Mouse (Mus musculus) kidney, embryonic 16.5 days (tissue): Measurements from ENCODE around the gene Ppa2. TPM values are rescaled to one million over a fixed set of nuclear protein-coding genes. Genes with fewer than 3 reads are reported as not detected.
A peak's percentile ranks its signal among the peaks of the same experiment; 100 is the strongest.

Experiments used
- ATAC-seq: fragments of 200-750 bp; cut with Nextera tagmentation; 2 replicates; pipeline ENCODE4 v1.8.0; 2017; ENCODE audit warnings: moderate TSS enrichment; ENCODE audit not compliant: low FRiP score, low TSS enrichment
- H3K27ac ChIP-seq: fragments of 300-500 bp; sonication (generic); 2 replicates; pipeline ENCODE4 v1.5.1; 2014; ENCODE audit warnings: low read length
- H3K27me3 ChIP-seq: fragments of 300-500 bp; sonication (generic); 2 replicates; pipeline ENCODE4 v1.6.1; 2014; ENCODE audit warnings: low read length, control low read depth, mixed read lengths; ENCODE audit not compliant: insufficient read depth
- H3K36me3 ChIP-seq: fragments of 300-500 bp; sonication (generic); 2 replicates; pipeline ENCODE4 v1.6.1; 2014; ENCODE audit warnings: low read length, control low read depth, mixed read lengths; ENCODE audit not compliant: insufficient read depth
- H3K4me1 ChIP-seq: fragments of 300-500 bp; sonication (generic); 2 replicates; pipeline ENCODE4 v1.6.1; 2014; ENCODE audit warnings: low read length, control low read depth, mixed read lengths; ENCODE audit not compliant: insufficient read depth
- H3K4me2 ChIP-seq: fragments of 300-500 bp; sonication (generic); replicated peaks from 2 replicates; pipeline ENCODE4 v1.6.1; 2014; ENCODE audit warnings: low read depth, low read length
- H3K4me3 ChIP-seq: fragments of 300-500 bp; sonication (generic); 2 replicates; pipeline ENCODE4 v1.5.1; 2014; ENCODE audit warnings: mild to moderate bottlenecking, low read length
- H3K9ac ChIP-seq: fragments of 300-500 bp; sonication (generic); replicated peaks from 2 replicates; pipeline ENCODE4 v1.6.1; 2014; ENCODE audit warnings: low read length
- H3K9me3 ChIP-seq: fragments of 300-500 bp; sonication (generic); 2 replicates; pipeline ENCODE4 v1.6.1; 2016; ENCODE audit warnings: low read length, control low read depth
- WGBS: fragments of 180-500 bp; shearing (Covaris S2); extraction: QIAGEN DNeasy Blood & Tissue Kit; methylation state at CpG from one replicate; pipeline ENCODE4 v1.1.7; 2014; 5-methylcytosine and 5-hydroxymethylcytosine counted together
- polyA plus RNA-seq: library from polyadenylated mRNA; unstranded; fragments of >200 nt; fragmentation: Nextera tagmentation; extraction: Ambion mirVana; gene quantifications from 2 replicates; pipeline ENCODE4 v1.2.1, GENCODE M21; 2015

Ppa2 gene
- polyA plus RNA-seq, 1 experiment from 2014 or later = 114 TPM

DNA sequence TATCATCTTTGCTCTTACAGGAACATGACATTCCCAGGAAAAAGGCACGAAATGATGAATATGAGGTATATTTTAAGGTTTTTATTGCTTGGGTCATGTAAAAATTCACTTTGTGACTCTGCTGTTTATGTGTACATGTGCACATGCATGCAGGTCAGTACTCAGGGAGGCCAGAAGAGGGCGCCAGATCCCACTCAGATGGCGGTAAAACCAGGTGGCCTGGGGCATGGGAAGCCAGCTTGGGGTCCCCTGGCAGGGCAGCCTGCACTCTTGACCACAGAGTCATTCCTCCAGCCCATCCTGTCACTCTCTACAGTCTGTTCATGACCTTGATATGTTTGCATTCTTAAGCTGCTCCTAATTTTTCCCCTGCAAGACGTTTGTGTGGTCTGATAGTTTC, 12.6 kb downstream of the Ppa2 start:
- 72% methylated on average over 4 of the region's 4 CpGs for WGBS

DNA sequence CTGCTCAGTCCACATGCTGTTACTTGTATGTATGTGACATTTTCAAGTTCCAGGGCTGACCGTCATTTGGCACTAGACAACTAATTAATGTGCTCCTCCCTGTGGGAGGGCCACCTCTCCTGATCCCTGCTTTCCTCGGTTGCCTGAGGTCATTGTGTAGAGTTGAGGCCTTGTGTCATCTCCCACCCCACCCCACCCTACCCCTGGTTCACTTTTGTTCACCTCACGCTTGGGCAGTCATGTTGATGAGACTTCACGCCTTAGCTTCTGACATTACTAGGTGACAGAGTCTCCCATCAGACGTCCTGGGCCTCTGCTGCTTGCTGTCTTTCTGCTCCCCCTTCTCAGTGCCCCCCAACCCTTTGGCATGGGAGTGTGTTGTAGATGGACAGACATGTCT, 15.2 kb downstream of the Ppa2 start:
- no peaks in the 10 kb centered on the region for H3K27me3 ChIP-seq
- peak; percentile 74 for ATAC-seq
- WGBS = 34% methylated on average over 5 of the region's 5 CpGs

More for the DNA sequence above, 12.6 kb downstream of the Ppa2 start:
- H3K27me3 ChIP-seq = no peaks in the 10 kb centered on the region
- no peak overlapping the region for H3K27ac ChIP-seq
- H3K4me1 ChIP-seq = 0 out of 2 replicates have a peak, but pooled peaks cover 3% of the 10 kb centered on the region
- H3K36me3 ChIP-seq = peaks cover 9% of the 10 kb centered on the region; the same call in 1 of the 2 replicates
- no peak overlapping the region for H3K9ac ChIP-seq
- no peak overlapping the region for H3K4me3 ChIP-seq
- ATAC-seq = no peak
- H3K9me3 ChIP-seq = no peaks in the 10 kb centered on the region
- H3K4me2 ChIP-seq = no peak overlapping the region

DNA sequence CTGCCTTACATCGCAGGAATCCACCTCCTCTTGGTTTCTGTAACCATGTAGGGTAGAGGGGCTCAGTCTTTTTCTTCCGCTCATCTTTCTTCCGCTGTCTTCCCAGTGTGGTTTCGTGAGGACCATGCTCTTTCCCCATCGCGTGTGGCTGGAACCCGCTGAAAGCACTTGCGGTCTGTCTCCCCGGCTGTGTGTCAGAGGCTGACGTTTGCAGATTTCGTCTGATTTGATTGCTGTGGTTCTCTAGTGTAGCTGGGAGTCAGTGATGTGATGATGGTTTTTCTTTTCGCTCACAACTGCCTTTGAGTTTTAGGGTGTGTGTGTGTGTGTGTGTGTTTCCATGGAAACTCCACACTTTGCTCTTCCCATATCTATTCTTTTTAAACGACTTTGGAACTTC, 18.6 kb downstream of the Ppa2 start:
- H3K9me3 ChIP-seq = no peaks in the 10 kb centered on the region
- H3K27me3 ChIP-seq = no peaks in the 10 kb centered on the region
- peaks cover 6% of the 10 kb centered on the region; the same call in 1 of the 2 replicates for H3K36me3 ChIP-seq
- H3K27ac ChIP-seq = no peak overlapping the region
- ATAC-seq = no peak
- H3K4me3 ChIP-seq = no peak overlapping the region
- 86% methylated on average over 13 of the region's 13 CpGs for WGBS
- no peak overlapping the region for H3K9ac ChIP-seq
- no peak overlapping the region for H3K4me2 ChIP-seq
- H3K4me1 ChIP-seq = 0 out of 2 replicates have a peak, but pooled peaks cover 3% of the 10 kb centered on the region

More for the DNA sequence above, 15.2 kb downstream of the Ppa2 start:
- H3K4me2 ChIP-seq = no peak overlapping the region
- no peaks in the 10 kb centered on the region for H3K9me3 ChIP-seq
- H3K36me3 ChIP-seq = peaks cover 9% of the 10 kb centered on the region; the same call in 1 of the 2 replicates
- H3K9ac ChIP-seq = no peak overlapping the region
- 0 out of 2 replicates have a peak, but pooled peaks cover 3% of the 10 kb centered on the region for H3K4me1 ChIP-seq
- H3K4me3 ChIP-seq = no peak overlapping the region
- H3K27ac ChIP-seq = no peak overlapping the region

DNA sequence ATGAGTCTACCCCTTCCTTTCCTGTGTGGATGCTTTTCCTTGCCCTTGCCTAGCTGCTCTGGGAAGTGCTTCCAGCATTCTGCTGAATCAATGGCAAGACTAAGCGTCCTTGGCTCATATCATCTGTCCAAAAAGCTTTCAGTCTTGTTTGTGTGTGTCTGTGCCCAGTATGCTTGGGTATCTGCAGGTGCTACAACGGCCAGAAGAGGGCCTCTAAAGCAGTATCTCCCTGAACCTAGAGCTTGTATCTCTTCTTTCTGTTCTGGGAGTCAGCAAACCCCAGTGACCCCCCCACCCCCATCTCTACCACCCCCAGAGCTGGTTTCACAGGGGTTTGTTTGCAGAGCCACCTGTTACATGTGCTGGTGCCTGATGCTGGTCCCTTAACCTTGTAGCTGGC, 19.5 kb downstream of the Ppa2 start:
- Histone ChIP-seq H3K27ac (no peak overlapping the region), H3K27me3 (no peaks in the 10 kb centered on the region), H3K4me1 (0 out of 2 replicates have a peak, but pooled peaks cover 3% of the 10 kb centered on the region), H3K4me2 (no peak overlapping the region), H3K9me3 (no peaks in the 10 kb centered on the region), H3K9ac (no peak overlapping the region), H3K36me3 (peaks cover 6% of the 10 kb centered on the region; the same call in 1 of the 2 replicates), H3K4me3 (no peak overlapping the region)
- no peak for ATAC-seq
- 84% methylated on average over 2 of the region's 2 CpGs for WGBS

DNA sequence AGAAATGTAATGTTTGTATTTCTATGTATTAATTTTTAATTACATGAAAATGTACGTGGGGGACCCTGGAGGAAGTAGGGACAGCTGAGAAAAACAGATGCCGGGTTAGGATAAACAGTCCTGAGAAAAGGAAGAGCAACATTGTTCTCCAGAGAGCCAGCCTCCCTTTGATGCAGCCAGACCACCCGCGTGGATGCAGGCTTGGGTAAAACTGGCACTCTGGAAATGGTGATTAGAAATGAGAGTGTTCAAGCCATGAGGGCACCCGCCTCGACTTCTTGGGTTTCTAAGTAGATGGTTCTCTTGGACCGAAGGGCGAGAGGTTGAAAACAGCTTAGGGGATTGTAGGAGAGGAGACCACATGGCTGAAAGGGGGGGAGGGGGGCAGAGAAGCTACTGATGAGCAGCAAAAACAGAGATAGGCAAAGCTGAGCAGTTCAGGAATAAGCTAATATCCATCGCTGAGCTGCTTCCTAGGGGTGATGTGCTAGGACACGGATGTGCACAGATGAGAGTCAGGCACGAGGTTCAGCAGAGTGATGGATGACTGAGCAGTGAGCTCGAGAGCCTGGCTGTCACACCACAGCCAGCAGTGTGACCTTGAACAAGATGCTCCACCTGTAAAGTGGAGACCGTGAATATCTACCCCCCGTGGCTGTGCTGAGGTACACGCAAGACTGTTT, 21.4 kb downstream of the Ppa2 start:
- H3K9me3 ChIP-seq = no peaks in the 10 kb centered on the region
- no peak overlapping the region for H3K27ac ChIP-seq
- H3K27me3 ChIP-seq = no peaks in the 10 kb centered on the region
- no peak overlapping the region for H3K4me2 ChIP-seq
- peaks cover 3% of the 10 kb centered on the region; the same call in 1 of the 2 replicates for H3K36me3 ChIP-seq
- H3K4me1 ChIP-seq = no peaks in the 10 kb centered on the region
- ATAC-seq = 0 out of 2 replicates have a peak, but pooled peaks have one; percentile 37
- H3K4me3 ChIP-seq = no peak overlapping the region
- no peak overlapping the region for H3K9ac ChIP-seq
- WGBS = 51% methylated on average over 15 of the region's 15 CpGs

DNA sequence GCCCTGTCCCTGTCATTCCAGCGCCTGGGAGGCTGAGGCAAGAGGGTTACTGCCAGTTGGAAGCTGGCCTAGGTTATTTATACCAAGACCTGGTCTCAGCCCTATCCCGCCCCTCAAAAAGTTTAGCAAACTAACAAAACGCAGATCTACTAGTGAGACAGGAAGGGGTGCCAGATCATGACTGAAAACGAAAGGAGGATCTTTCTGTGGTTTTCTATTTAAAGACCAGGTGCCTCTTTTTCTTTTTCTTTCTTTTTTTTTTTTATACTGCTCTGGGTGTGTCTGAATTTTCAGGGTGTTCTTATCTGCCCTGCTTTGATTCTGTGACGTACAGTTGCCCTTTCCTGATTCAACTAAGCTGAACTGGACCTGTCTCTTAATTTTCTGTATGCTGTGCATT, 22.4 kb downstream of the Ppa2 start:
- ATAC-seq = no peak
- no peaks in the 10 kb centered on the region for H3K4me1 ChIP-seq
- H3K27me3 ChIP-seq = no peaks in the 10 kb centered on the region
- no peak overlapping the region for H3K9ac ChIP-seq
- no peak overlapping the region for H3K27ac ChIP-seq
- peaks cover 3% of the 10 kb centered on the region; the same call in 1 of the 2 replicates for H3K36me3 ChIP-seq
- no peak overlapping the region for H3K4me3 ChIP-seq
- WGBS = 88% methylated on average over 5 of the region's 5 CpGs
- H3K4me2 ChIP-seq = no peak overlapping the region
- H3K9me3 ChIP-seq = no peaks in the 10 kb centered on the region

DNA sequence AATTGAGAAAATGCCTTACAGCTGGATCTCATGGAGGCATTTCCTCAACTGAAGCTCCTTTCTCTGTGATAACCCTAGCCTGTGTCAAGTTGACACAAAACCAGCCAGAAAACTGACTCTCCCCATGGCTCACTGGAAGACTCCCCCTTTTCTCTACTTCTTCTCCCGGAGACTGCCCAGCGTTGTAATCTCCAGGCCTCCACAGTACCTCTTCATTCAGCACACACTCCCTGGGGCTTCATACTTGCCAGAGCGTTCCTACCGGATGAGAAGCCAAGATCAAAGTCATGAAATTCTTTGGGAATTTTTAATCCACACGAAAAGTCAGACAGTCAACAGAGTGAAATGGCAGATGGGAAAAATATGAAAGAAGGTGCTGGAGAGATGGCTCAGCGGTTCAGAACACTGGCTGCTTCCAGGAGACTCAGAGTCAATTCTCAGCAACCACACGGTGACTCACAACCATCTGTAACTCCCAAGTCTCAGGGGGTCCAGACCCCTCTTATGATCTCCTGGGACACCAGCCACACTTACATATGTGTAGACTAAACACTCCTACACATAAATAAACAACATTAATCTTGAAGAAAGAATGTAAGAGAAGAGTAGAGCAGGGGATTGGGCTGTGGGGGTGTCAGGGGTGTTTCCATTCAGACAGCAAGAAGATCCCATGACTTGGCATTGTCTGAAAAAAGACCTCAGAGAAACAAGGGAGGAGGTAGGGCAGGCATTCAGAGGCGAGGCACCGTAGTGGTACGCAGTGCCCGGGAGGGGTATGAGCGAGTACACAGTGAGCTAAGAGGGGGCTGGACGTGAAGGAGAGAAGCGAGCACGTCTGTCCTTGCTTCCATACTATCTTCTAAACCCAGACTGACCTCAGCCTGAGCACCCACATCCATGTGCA, 23.6 kb downstream of the Ppa2 start:
- WGBS = 82% methylated on average over 15 of the region's 15 CpGs
- ATAC-seq = no peak
- Histone ChIP-seq H3K27me3 (no peaks in the 10 kb centered on the region), H3K4me2 (no peak overlapping the region), H3K9ac (no peak overlapping the region), H3K9me3 (no peaks in the 10 kb centered on the region), H3K36me3 (no peaks in the 10 kb centered on the region; the same call in 1 of the 2 replicates), H3K27ac (no peak overlapping the region), H3K4me1 (no peaks in the 10 kb centered on the region), H3K4me3 (no peak overlapping the region)

DNA sequence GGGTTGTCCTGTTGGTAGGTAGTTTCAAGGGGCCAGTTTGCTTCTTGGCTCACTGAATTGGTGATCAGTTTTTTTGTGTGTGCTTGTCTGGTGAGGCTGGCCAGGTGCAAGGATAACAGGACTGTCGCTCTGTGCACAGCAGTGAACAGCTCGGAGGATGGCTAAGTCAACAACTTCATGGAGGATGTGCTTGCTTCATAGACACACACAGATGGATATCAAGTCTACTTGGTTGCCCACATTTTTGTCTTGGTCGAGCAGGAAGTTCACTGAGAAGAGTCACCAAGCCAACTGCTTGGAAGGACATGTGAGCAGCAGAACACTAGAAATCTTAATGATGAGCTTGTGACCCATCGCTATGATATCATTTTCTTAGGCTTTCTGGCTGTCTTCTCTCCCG, 24.8 kb downstream of the Ppa2 start:
- 91% methylated on average over 5 of the region's 5 CpGs for WGBS
- no peak overlapping the region for H3K27ac ChIP-seq
- no peaks in the 10 kb centered on the region for H3K27me3 ChIP-seq
- H3K4me3 ChIP-seq = no peak overlapping the region
- no peak overlapping the region for H3K4me2 ChIP-seq
- ATAC-seq = no peak
- 0 out of 2 replicates have a peak, but pooled peaks cover 5% of the 10 kb centered on the region for H3K4me1 ChIP-seq
- H3K9ac ChIP-seq = no peak overlapping the region
- peaks cover 4% of the 10 kb centered on the region; the same call in 1 of the 2 replicates for H3K36me3 ChIP-seq
- no peaks in the 10 kb centered on the region for H3K9me3 ChIP-seq

DNA sequence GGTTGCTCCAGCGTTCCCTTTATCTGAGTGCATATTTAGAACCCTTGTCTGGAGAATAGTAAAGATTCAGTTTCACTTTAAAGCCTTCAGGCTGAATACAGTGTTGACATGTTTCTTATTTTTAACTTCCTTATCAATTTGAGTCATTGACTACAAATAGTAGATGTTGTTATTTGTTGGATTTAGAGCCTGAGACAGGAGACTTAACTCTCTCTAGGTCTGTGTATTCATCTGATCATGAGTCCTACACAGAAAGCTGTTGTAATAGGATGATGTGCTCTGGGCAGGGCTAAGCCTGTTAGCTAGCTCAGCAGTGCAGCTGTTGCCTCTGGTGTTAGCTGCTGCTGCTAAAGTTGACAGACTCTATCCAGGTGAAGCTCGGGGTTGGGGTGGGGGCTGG, 25.3 kb downstream of the Ppa2 start:
- WGBS = 86% methylated on average over 2 of the region's 2 CpGs
- Histone ChIP-seq H3K27ac (no peak overlapping the region), H3K4me3 (no peak overlapping the region), H3K27me3 (no peaks in the 10 kb centered on the region), H3K9me3 (no peaks in the 10 kb centered on the region), H3K4me2 (no peak overlapping the region), H3K4me1 (0 out of 2 replicates have a peak, but pooled peaks cover 5% of the 10 kb centered on the region), H3K36me3 (peaks cover 7% of the 10 kb centered on the region), H3K9ac (no peak overlapping the region)
- ATAC-seq = no peak
